Mouse (Mus musculus) spleen, postnatal 14 days (tissue): ENCODE results near the gene Adam15.
A peak's percentile ranks its signal among the peaks of the same experiment; 100 is the strongest.

Source experiments
- DNase-seq, 2 experiments: peaks; one replicate each; pipeline ENCODE4 v3.0.0; 2021 to 2022; ENCODE audit warnings: low spot score in 2 of 2

The Adam15 gene

GRCm38 (mm10) chr3:89349869-89350501 is at the start of gene Adam15:
Adam15 (minus strand) TSS chr3:89349996.
- peak; percentile 74 to 78 for DNase-seq

DNA sequence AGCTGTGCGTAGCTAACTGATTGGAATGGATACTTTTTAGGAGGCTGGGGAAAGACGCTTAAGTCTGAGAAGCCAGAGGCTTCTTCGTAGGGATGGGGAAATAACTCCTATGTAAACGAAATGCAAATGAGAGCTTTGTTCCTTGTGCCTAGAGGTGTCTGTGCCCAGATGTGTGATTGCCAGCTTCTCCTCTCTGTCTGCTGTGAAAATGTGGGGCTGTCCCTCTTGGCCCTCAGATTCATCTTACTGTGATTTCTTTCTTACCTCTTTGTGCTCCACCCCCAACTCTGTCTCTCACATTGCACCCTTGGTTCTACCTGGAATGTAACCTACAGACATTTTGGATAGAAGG is 46.8 kb upstream of the Adam15 start:
- DNase-seq: no peak

GRCm38 (mm10) chr3:89395806-89396653 is 46.2 kb upstream of the Adam15 start:
- no peak for DNase-seq

GRCm38 (mm10) chr3:89395419-89395805 is 45.6 kb upstream of the Adam15 start:
- no peak for DNase-seq

DNA sequence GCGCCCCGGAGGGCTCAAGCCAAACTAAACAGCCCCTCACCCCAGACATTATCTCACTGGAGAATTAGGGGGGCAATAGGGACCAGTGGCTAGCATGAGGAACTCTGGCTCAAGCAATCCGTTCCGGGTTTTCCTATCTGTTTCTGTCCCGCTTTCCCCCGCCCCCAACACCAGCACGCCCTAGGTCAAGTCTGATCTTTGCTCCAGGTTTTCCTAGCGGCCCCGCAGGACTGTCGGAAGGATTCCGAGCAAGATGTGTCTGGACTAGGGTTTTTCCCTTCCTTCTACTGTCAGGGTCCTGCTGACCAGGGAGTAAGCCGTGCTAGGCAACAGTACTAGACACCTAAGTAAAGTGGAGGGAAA is 45.1 kb upstream of the Adam15 start:
- no peak for DNase-seq

DNA sequence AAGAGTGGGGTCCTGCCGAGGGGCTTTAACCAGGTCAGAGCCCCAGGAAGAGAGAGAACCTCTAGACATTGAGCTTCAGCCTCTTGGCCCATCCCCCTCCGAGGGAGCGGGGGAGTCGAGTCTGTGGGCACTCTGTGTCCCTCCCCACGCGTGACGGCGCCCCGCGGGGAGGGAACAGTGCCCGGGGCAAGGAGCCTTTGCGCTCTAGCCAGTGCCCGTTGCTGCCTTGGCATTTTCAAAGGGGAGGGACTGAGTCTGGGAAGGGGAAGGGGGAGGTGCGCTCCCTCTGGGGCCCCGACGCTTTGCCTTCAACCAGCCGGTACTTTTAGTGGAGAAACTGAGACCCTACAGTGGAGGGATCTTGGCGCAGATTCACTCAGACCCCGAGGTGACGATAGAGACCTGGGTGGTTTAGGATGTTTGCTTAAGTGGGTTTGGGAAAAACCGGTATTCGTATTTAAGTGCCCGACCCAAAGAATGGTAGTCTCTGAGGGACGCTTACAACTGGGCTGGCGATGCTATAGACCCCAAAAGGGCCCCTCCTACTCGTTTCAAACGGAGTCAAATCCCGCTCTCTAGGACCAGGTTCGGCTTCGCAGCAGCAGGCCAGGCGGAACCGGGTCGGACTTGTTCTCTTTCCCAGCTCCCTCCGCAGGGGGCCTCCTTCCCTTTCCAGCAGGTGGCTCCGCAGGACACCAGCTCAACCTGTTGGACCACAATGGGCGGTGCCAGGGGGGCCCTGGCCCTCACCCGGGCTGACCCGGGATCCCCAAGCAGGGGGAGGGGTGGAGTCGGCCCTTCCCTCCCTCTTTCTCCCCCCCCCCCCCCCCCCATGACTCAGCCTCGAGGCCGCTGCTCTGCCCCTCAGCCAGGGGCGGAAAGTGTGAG is 44.5 kb upstream of the Adam15 start, which contains the start of gene Zbtb7b:
Zbtb7b (minus strand) TSS at position 771 of the 888 bp plus-strand sequence.
- DNase-seq: no peak

DNA sequence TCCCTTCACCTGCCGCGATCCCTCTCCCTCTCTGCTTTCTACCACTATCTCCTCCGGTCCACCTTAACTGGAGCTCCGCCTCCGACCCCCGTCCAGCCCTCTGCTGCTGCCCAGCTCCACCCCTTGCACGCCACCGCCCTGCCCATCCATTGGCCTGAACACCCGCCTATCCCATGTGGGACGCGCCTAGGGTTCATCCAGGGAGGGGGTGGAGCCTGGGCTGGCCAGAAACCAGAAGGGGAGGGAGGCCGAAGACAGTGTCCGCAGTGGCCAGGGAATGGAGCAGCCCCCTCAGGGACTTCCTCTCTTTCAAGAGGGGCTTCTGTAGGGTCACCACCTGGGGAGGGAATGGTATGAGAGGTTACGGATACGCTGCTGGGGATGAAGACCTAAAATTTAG is 43.8 kb upstream of the Adam15 start:
- peak; percentile 90 to 92 for DNase-seq

DNA sequence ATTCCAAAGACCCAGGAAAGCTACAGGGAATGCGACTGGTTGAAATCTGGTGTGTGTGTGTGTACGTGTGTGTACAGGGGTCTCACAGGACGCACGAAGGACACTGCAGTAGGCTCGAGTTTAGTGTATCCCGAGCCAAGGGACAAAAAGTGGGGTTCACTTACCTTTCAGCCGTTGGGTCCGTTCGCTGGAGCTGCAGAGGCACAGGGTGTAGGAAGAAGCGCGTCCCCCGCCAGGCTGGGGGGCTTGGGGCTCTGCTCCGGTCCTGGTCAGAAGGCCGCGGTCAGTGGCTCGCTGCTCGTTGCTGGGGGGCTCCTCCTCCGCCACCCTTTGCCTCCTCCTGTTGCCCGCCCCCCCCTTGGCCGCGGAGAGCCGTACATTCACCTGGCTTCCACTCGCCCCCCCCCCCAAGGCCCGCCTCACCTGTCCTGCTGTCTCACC is 43.1 kb upstream of the Adam15 start:
- no peak for DNase-seq

DNA sequence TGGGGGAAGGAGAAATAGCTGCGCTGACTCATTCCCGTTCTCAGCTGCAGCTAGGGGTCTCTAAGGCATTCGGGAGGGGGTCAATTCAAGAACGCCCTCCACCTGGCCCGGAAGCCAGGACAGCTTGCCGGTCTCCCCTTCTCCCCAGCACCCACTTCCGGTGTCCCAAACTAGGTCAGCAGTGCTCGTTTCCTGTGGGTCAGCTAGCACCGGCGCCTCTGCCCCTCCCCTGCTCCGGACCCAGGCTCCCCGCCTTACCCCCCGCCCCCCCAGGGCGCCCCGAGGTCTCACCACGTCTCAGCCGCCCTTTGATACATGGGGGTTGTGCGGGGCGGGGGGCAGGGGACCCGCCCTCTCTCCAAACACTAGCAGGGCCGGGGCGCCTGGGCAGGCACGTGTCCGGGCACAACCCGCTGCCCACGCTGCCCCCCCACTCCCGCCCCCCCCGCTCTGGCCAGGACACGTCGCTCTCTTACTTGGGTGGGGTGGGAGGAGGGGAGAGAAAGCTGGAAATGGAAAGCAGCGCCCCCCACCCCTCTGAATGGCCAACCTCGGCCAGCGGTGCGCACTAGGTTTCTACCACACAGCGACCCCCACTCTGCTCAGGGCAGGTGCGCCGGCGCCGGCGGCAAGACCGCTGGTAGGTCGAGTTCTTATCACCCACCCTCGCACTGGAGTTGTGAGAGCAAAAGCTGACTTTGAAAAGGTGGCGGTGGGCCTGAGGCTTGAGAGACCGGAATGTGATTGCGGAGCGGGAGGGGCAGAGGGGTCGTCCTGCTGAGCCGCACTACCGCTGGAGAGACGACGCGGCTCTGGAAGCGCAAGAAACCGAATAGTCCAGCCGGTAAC is 42.1 kb upstream of the Adam15 start:
- DNase-seq: no peak

DNA sequence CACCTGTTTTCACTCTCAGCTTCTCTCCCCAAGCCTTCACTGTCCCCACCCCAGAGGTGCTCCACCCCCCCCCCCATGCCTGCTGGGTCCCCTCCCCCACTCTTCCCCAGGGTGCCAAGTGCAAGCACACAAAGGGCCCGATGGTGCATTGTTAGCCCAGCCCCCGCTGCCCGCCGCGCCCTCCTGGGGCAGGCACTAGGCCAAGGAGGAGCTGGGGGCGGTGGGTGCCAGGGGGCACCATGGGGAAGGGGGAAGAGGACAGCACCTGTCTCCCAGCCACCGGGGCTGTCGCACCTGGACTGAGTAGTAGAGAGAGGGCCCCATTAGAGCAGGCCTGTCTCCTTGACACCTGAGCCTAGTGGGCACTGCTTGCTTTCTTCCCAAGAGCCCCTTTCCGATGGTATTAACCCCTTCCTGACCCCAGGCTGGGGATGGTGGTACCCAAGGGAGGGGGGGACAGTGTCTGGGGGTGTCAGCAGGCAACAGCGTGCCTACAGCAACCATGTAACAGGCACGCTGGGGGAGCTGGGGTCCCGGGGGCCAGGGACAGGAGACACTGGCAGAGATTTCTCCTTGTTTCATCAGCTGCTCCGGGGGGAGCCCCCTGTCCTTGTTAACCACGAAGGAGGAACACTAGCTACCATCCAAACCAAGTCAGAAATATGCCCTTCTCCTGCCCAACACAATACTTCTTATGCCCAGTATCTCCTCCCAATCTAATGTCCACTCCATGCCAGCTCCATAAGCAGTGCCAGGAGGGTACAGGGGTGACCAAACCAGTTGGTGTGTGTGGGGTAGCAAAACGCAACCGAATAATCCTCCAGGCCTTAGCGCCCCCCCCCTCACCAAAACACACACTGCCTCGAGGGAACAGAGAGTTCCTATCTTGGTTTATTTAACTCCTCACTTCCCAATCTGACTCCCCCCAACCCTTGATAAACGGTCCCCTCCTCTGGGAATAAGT is 41.2 kb upstream of the Adam15 start:
- no peak for DNase-seq

DNA sequence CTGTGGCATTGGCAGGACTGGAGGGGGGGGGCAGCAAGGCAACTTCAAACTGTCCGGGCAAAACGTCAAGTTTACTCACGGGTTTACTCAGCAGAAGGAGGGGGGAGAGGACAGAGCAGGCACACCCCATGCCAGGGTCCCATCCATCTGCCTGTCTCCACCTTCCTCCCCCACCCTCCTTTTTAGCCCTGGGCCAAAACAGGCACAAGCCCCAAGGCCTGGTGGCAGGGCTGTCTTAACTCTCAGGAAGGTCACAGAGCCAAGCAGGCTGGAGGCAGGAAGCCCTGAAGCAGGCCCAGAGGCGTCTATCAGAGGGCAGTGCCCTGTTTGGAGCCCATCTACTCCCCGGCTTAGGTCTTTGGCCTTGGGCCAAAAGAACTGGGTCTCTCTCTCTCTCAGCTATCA is 40.3 kb upstream of the Adam15 start:
- no peak for DNase-seq

- no peak for DNase-seq
These were observed 39.3 kb upstream of the Adam15 start for GRCm38 (mm10) chr3:89388901-89389740.

- no peak for DNase-seq
These were observed 38.5 kb upstream of the Adam15 start for GRCm38 (mm10) chr3:89388134-89388881.

DNA sequence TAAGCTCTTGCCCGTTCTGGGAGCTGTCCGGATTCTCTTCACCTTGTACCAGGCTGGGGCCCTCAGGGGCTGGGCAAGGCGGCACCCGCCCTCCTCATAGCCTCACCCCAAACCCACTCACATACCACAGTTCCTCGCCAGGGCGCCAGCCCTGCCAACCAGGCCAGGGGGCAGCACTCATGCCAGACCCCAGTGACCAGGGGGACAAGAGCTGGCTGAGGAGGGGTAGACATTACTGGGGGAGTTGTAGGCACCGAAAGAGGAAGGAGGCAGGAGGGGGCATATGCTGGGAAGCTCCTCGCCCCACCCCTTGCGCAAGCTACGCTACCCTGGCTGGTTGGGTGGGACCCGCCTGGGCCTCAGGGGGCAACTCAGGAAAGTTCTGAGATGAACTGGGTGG is 37.8 kb upstream of the Adam15 start:
- no peak for DNase-seq

DNA sequence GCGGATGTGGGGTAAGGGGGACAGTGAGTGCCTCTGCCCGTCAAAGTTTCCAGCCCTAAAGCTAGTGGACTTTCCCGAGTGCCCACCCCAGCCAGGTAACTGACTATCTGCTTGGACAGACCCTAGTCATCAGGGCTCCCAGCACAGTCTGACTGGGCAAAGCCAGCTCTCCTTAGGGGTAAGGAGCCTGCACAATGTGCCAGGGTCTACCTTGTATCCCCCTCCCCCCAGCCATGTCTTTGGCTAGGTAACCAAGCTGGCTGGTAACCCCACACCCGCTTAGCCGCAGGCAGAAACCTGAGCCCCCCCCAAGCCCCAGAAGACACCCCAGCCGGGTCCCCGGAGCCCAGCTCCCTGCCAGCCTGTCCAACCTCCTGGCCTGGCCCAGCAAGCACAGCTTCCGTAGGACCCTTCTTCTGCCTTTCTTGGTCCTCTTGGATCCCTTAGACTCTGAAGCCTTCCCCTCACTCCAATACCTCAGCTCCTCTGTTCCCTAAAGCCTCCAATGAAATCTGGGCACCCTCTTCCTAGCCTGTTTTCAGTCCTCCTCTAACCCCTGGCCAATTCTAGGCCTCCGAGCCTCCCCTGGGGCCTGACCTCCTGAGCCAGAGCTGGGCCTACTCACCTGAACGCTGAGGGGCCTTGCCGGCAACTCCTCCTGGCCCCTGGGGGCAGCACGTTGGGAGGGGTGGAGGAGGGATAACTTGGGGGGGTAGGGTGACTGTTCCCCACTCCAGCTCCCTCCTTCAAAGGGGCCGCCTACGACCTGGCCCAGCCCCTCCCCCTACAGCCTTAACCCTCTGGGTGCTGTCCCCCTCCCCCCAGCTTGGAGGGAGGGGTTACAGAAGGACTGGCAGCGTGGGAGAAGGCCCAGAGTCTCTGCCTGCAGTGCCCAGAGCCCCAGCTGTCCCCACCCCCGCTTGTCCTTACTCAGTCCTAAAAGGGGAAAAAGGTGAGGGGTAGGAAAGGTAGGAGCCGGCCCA is 36.9 kb upstream of the Adam15 start:
- no peak for DNase-seq

DNA sequence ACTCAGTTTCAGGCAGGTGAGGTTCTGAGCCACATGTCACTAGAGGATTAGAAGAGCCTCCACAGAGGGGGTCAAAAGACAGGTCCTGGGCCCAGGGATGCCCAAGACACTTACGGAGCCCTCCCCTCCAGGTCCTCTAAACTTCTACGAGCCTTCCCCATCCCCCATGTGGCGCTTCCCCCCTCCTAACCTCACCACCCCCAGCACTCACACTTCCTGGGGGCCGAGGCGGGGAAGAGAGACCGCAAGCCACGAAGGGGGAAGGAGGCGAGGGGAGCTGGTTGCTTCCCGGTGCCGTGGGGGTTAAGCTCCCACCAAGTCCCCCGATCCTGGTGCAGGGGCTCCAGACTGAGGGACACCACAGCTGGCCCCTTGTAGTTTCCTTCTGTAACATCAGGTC is 35.7 kb upstream of the Adam15 start:
- no peak for DNase-seq

- DNase-seq: peak in 1 of 2 experiments; percentile 7
These were observed 34.7 kb upstream of the Adam15 start for GRCm38 (mm10) chr3:89384331-89385076.
